Mouse (Mus musculus) right cerebral cortex, postnatal 14 days (tissue): ENCODE data around the gene Bbs7.

Source experiments
- DNase-seq: peaks from one replicate; pipeline ENCODE4 v3.0.0; 2022

Gene Bbs7

DNA sequence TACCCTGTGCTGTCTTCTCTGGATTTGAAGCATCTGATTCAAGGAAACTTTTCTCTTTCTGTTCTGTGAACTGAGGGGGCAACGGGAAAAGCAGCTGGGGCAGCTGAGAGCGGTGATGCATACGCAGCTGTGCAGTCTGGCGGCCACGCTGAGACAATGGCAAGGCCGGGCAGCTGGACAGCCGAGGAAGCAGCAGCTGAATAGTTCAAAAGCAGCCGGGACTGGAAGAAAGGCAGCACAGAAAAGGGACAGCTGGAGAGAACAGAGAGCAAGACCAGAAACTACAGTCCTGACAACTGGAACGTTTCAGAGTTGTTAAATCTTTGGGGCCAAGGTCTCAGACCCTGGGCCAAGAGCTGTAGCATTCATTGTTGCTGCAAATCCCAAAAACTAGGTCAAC, 61.9 kb downstream of the Bbs7 start:
- DNase-seq = peak; percentile 39

DNA sequence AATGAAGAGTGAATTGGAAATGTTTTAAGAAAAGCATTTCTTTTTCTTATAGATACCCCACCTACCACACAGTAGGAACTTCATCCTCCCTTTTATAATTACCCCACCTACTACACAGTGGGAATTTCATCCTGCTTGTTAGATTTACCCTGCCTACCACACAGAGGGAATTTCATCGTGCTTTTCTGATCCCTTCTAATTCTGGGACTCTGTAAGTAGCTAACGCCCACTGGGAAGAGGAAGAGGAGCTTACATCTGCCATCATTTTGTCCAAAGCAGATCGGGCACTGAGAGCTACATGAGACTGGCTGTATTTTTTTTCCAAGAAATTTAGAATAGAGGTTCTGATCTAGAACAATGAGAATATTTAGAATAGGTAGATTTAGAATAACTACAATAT, 68.3 kb downstream of the Bbs7 start:
- DNase-seq = no peak

DNA sequence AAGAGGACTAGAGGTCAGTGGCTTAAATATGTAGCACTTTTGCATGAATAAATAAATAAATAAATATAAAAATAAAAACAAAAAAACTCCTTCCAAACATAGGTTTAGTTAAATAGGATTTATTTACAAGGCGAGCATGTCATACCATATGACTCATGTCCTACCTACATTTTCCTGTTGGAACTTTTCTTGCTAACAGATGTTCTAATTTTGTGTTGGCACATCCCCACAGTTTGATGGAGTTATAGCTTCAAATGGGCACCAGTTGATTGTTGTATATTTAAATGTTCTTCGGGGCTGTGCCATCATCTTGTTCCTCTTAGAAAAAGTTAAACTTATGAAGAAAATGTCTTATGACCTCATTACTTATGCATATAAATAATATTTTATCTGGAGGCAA, 71.9 kb downstream of the Bbs7 start:
- no peak for DNase-seq

- no peak for DNase-seq
These were observed 72.5 kb downstream of the Bbs7 start for GRCm38 (mm10) chr3:36540756-36541155.

GRCm38 (mm10) chr3:36537701-36538470, 75.4 kb downstream of the Bbs7 start:
- no peak for DNase-seq

DNA sequence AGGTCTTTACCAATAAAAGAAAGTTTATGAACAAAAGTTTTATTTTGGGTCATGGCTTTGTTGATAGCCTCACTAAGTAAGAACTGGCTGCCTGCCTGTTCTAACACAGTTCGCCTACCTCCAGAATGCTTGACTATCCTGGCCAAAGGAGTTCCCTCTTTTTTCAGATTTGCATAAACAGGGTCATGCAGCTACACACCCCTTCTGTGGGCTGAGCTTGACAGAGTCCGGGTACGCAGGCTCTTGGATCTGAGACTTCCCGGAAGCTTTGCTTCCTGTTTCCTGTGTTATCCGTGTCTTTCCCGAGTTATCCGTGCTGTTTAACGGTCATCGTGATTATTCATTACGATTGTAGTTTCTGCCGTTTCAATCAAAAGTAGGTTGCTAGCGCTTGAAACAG, 77.2 kb downstream of the Bbs7 start:
- no peak for DNase-seq

GRCm38 (mm10) chr3:36533201-36533672, 80.0 kb downstream of the Bbs7 start:
- no peak for DNase-seq

DNA sequence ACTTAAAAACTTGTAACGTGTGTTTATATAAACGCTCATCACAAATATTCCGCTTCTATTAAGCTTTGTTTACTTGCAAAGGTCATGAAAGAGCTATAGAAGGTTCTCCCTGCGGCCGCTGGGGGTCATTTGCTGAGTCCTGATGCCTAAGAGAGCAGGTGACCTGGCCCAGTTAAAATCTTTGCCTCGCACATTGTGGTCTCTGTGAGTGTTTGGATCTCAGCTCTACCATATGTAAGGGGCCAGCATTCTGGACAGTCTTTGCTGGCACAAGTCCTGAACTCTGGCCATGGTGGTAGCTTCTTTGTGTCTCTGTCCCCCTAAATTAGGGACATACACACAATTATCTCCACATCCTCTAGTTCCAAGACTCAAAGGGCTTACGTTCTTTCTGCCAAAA, 80.5 kb downstream of the Bbs7 start:
- no peak for DNase-seq

DNA sequence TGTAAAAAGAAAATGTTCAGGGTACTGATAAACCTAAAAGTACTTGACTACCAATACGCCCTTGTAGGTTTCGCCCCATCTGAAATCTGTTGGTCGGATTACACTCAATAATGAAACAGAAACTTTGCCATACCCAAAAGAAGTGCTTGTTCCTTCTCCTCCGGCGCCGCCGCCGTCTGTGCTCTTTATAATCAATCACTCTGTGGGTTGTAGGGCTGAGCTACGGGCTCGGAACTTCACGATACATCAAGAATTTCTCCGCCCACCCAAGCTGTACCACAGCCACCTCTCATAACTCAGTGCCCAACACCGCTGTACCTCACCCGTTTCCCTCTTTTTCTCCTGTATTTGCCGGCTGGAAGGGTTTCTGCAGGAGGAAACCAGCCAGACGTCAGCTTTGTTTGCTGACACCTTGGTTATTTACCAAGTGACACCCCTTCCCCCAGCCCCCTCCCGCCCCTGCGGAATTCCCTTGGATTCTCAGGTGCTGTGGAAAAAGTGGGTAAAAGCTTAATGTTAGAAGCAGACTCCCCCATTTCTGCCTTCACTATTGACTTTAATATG, 81.2 kb downstream of the Bbs7 start:
- DNase-seq = no peak

- DNase-seq = peak; percentile 37
These were observed 82.0 kb downstream of the Bbs7 start for GRCm38 (mm10) chr3:36531242-36531641.

GRCm38 (mm10) chr3:36530781-36531180, 82.5 kb downstream of the Bbs7 start:
- DNase-seq = no peak

- peak; percentile 71 for DNase-seq
These were observed 82.9 kb downstream of the Bbs7 start for GRCm38 (mm10) chr3:36530345-36530744.

DNA sequence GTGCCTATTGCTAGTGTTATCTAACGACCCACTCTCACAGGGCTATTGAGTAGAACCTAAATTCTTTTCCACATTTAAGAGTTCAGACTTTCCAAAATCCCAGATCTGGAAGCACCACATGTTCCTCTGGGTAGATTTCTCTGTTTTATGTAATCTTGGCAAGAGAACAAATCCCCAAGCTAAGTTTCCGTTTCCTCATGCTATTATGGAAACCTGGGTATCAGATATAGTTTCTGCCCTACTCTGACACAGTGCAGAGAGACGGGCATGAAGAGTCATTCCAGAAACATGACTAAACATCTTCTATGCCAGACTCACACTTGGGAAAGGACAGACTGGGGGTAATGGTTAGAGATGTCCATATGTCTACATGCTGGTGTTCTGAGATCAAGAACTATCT, 88.8 kb downstream of the Bbs7 start:
- no peak for DNase-seq
